Mouse (Mus musculus) 3134 (cell line): ENCODE data around the gene Hist1h2ae.
A peak's percentile ranks its signal among the peaks of the same experiment; 100 is the strongest.

Experiments used
- DNase-seq: peaks from one replicate; pipeline ENCODE4 v3.0.0-alpha.2; 2011; ENCODE audit warnings: low spot score; ENCODE audit not compliant: insufficient read length; ENCODE audit errors: extremely low read depth

Hist1h2ae gene

GRCm38 (mm10) chr13:23525901-23526300 lies 45.1 kb downstream of the Hist1h2ae start:
- DNase-seq: no peak

- peak; percentile 37 for DNase-seq
These were observed 46.4 kb downstream of the Hist1h2ae start for GRCm38 (mm10) chr13:23524654-23525053.

- DNase-seq: no peak
These were observed 47.0 kb downstream of the Hist1h2ae start for GRCm38 (mm10) chr13:23523976-23524375.

GRCm38 (mm10) chr13:23521703-23522102 lies 49.3 kb downstream of the Hist1h2ae start:
- DNase-seq: peak; percentile 68
